Mouse (Mus musculus) olfactory bulb, adult 2 months (tissue): ENCODE data around the gene Chit1. TPM values are rescaled to one million over a fixed set of nuclear protein-coding genes. Genes with fewer than 3 reads are reported as not detected.
A peak's percentile ranks its signal among the peaks of the same experiment; 100 is the strongest.

Experiments
- H3K27ac ChIP-seq: fragments of 200-500 bp; 2 replicates; pipeline ENCODE4 v1.5.1; 2012; ENCODE audit warnings: low read depth, low read length; ENCODE audit not compliant: insufficient read depth
- H3K4me1 ChIP-seq: fragments of 200-500 bp; 2 replicates; pipeline ENCODE4 v1.6.1; 2012; ENCODE audit warnings: low read length; ENCODE audit not compliant: control insufficient read depth, insufficient read depth
- H3K4me3 ChIP-seq: fragments of 200-500 bp; 2 replicates; pipeline ENCODE4 v1.5.1; 2012; ENCODE audit warnings: mild to moderate bottlenecking, low read depth, low read length, moderate library complexity; ENCODE audit not compliant: insufficient read depth
- CTCF ChIP-seq: fragments of 200-500 bp; IDR thresholded peaks from 2 replicates; pipeline ENCODE4 v1.5.1; 2012; ENCODE audit warnings: low read depth, mild to moderate bottlenecking, low read length, moderate library complexity; ENCODE audit not compliant: insufficient read depth
- POLR2A ChIP-seq: fragments of 200-500 bp; IDR thresholded peaks from 2 replicates; pipeline ENCODE4 v1.6.1; 2012; ENCODE audit warnings: mild to moderate bottlenecking, low read depth, low read length, moderate library complexity; ENCODE audit not compliant: insufficient read depth
- WGBS: fragments of 180-500 bp; shearing (Covaris S2); methylation state at CpG from one replicate; pipeline ENCODE4 v1.1.7; 2018; 5-methylcytosine and 5-hydroxymethylcytosine counted together
- polyA plus RNA-seq: library from polyadenylated mRNA; stranded (reverse); fragments of >200 nt; gene quantifications from 2 replicates; pipeline ENCODE4 v1.2.4, GENCODE M21; 2012; ENCODE audit warnings: low replicate concordance; ENCODE audit not compliant: missing spikeins, insufficient read depth, insufficient read length

Chit1 gene
- polyA plus RNA-seq, 1 experiment, result not detected

DNA sequence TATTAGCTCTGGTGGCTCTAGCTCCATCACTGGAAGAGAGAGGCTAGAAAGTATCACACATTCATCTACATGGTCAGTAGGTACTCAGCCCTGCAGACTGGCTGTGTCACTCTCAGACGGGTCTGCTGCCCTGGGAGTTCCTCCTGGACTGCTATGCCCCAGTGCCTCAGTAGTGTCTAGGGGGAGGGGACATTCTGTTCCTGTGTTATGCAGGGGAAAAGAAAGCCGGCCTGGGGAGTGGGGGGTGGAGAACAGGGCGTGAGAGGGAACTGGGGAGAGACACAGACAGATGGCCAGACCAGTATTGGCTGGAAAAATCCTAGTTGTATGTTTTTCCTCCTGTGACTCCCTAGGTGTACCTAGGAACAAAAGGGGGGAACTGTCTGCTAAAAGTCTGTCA is 25.0 kb upstream of the Chit1 start:
- Histone ChIP-seq H3K4me3 (no peak overlapping the region), H3K27ac (no peak overlapping the region), H3K4me1 (peaks cover 25% of the 10 kb centered on the region)
- 82% methylated on average over 3 of the region's 3 CpGs for WGBS
- TF ChIP-seq CTCF (no peak), POLR2A (no peak)

DNA sequence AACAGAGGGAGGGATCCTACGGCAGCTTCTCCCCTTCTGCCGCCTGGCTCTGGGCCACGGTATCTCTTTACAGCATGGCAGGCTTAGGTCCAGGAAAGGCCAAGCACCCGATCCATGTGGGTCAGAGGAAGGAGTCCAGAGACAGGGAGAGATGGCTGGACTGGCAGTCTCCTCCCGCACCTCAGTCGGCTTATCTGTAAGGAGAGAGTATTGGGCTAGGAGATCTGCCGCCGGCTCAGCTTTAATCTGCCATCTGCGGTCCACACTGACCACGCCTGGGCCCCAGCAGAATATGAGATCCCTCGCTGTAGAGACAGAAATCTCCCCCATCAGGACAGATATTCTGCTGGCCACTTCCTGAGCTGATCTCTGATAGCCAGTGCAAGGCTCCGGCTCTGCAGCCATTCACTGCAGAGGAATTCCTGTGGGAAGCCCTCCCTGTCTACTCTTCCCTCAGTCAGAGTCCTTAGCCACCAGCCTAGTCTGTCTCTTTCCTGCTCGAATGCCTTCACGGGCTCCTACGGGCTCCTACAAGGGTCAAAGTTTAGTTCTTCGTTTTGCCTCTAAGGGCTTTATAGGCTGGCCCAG is 24.1 kb upstream of the Chit1 start:
- 80% methylated on average over 16 of the region's 16 CpGs for WGBS
- TF ChIP-seq CTCF (no peak), POLR2A (no peak)
- Histone ChIP-seq H3K4me1 (peaks cover 25% of the 10 kb centered on the region), H3K27ac (no peak overlapping the region), H3K4me3 (no peak overlapping the region)

DNA sequence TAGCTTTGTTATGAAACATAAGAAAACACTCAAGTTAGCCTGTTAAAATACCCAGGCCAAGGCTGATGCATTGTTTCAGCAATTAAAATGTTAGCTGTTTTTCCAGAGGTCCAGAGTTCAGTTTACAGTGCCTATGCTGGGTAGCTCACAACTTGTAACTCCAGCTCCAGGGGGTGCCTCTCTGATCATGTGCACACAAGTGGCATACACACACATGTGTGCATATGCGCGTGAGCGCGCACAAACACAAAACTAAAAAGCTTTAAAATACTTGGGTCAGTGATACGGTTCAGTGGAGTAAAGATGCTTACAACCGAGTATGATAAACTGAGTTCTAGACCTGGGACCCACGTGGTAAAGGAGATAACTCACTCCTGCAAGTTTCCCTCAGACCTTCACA is 22.0 kb upstream of the Chit1 start:
- peaks cover 25% of the 10 kb centered on the region for H3K4me1 ChIP-seq
- TF ChIP-seq POLR2A, result no peak
- TF ChIP-seq CTCF, result no peak
- WGBS, result 94% methylated on average over 7 of the region's 7 CpGs
- H3K4me3 ChIP-seq, result no peak overlapping the region
- no peak overlapping the region for H3K27ac ChIP-seq

DNA sequence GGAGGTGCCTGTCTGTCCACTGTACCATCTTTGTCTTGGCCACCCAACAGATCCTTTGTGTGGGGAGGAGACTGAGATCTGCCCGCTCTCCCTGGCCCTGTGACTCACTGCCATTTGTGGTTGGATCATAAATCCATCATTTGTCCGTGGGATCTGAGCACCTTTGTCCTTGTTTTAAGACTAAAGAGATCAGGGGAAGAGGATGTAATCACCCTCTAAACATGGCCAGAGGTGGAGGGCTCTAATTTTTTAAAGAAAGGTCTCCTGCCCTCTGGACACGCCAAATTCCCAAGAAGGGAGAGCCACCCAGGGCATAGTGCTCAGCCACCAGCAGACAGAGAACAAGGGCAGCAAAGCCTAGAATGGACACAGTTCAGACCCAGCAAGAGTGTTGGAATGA is 19.2 kb upstream of the Chit1 start:
- WGBS, result 97% methylated on average over 3 of the region's 3 CpGs
- Histone ChIP-seq H3K4me1 (peaks cover 39% of the 10 kb centered on the region), H3K27ac (no peak overlapping the region), H3K4me3 (no peak overlapping the region)
- TF ChIP-seq POLR2A (no peak), CTCF (no peak)

DNA sequence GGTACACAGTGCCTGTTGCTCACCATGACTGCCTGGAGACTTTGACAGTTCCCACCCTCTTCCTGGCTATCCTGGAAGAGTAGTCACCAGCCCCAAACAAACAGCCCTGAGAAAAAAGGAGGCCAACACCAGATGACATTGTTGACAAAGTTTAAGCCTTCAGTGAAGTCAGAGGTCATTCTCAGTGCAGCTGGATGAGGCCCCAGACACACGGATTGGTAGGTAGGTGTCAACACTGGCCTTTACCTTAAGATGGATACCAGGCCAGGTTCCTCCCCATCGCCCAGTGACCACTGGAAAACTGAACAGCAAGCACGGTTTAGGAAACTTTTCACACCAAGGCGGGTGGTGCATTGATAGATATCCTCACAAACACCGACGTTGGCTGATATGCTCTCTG is 18.7 kb upstream of the Chit1 start:
- Histone ChIP-seq H3K27ac (peak overlapping the region; percentile 34; the same call in 1 of the 2 replicates), H3K4me3 (peak overlapping the region; percentile 43), H3K4me1 (peaks cover 42% of the 10 kb centered on the region)
- no peak for TF ChIP-seq CTCF
- TF ChIP-seq POLR2A, result no peak
- 49% methylated on average over 6 of the region's 6 CpGs for whole genome bisulfite sequencing

DNA sequence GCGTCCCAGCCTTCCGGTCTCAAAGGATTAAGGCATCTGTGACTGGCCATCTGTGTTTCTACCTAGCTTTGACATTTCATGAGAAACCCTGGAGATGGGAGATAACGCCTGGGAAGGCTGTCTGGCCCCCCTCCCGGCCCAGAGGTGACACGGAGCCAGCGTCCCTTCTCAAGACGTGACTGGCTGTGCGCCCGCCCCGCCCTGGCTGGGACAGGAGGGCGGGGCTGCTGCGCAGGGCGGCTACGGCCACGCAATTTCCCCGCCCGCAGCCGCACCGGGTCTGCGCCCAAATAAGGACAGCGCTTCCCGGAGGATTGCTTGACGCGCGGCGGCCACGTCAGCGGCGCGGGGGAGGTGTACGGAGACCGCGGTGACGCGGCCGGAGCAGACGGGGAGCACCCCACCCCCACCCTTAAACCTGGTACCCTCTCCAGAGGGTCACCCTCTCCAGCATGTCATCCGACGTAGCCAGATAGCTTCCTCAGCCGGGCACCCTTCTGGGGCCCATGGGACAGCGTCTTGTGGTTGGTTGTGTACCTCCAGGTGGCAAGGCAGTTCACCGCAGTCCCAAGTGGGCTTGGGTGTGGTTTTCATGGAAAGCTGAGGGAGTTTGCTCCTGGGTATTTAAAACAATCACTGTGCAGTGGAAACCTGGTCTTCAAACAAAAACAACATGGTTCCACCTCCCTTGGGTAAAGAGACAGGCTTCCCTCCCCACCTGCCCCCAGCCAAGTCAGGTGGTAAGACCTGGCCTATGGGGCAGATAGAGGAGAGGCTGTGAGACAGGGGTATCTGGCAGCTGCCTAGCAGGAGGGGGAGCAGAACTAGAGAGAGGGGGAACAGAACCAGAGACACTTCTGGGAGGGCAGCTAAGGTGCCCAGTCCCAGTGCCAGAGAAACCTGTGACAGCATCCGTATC is 17.9 kb upstream of the Chit1 start:
- TF ChIP-seq POLR2A (no peak), CTCF (no peak)
- WGBS, result 2% methylated on average over 43 of the region's 43 CpGs
- peak overlapping the region; percentile 43 for H3K4me3 ChIP-seq
- H3K4me1 ChIP-seq, result peaks cover 47% of the 10 kb centered on the region
- peak overlapping the region; percentile 76 for H3K27ac ChIP-seq

DNA sequence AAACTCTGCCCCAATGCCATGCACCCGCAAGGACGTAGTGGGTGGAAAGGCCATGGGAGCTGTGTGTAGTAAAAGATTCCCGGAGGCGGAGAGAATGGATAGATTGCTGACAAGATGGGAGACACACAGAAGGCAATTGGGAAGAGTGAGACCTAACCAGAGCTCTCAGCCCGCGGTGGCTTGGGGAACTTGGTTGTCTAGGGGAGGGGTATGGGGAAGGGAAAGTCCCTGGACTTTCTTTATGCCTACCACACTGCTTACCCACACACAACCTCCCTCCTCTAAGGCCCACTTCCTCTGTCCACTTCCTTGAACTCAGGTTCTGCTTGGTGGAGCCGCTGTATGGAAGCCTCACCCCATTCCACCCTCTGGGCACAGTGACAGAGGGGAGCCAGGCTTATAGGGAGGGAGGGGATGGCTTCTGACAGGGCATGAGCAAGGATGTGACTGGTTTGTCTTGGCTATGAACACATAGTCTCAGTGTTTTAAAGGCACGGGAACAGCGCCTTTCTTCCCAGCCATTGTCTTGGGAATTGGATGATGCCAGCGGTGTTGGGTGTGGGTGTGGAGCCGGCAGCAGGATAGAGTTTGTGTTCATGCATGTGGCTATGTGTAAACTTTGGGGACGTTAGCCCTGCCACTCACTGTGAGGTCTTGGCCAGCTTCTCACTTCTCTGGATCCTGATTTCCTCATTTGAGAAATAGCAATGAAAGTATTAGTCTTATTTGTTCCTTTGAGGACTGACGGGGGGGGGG is 17.1 kb upstream of the Chit1 start:
- no peak overlapping the region for H3K4me3 ChIP-seq
- peak overlapping the region; percentile 76 for H3K27ac ChIP-seq
- WGBS, result 58% methylated on average over 13 of the region's 13 CpGs
- TF ChIP-seq CTCF, result no peak
- peaks cover 56% of the 10 kb centered on the region for H3K4me1 ChIP-seq

DNA sequence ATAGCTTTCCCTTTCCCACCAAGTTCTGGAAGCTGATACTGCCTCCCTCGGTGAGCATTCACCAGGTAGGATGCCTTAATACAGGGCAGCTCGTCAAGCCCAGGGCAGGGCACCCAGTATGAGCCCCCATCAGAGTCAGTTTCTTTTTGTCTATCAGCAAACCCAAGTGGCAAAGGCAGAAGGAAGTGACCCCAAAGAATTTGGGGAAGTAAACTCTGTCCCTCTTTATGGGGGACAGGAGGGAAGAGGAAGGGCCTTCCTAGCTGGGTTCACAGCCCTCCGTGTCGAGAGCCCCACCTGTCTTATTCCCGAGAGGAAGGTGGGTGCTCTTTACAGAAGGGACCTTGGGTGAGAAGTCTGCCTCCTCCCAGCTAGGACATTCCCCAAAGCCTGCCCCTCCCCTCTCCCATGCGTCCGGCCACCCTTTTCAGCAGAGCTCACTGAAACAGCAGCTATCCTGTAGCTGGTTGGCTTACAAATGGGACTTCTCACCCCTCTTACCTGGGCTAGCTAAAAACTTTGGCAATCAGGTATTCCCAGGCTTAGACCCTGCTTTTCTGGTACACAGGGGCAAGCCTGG is 15.9 kb upstream of the Chit1 start:
- Histone ChIP-seq H3K4me3 (no peak overlapping the region), H3K27ac (no peak overlapping the region), H3K4me1 (peaks cover 64% of the 10 kb centered on the region)
- 75% methylated on average over 7 of the region's 7 CpGs for WGBS
- TF ChIP-seq POLR2A (no peak), CTCF (no peak)
